Mouse (Mus musculus): ENCODE measurements at regions not wholly inside any gene's neighbourhood (a gene's known extent, or its start where the extent isn't known, plus 50 kb on each side); places are given as distances from the start of the nearest gene placed in this dataset.

DNA sequence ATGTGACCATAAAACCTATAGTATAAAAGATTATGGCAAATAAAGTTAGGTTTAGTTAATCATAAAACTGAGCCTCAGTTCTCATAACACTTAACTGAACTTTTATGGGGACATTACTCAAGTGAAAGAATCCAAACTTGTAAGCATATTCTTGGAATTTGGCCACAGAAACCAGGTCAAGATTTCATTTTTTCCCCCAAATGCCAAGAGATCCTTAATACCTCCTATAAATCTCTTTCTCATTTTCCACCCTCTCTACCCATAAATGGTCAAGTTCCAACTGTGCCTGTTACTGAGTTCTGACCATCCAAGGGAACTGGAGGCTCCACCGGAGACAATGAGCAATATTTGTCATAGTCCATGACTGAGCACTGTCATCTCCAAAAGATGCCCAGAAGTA lies 97.8 kb upstream of the Galnt18 start:
- no peak for TF ChIP-seq CTCF (IDR thresholded peaks at IDR 0.05; ENCODE audit: borderline replicate concordance, insufficient read depth, low read depth, low read length)
- TF ChIP-seq POLR2A (IDR thresholded peaks at IDR 0.05; ENCODE audit: borderline replicate concordance, insufficient read depth, low read length), result no peak
